Mouse (Mus musculus): ENCODE measurements at regions not wholly inside any gene's neighbourhood (a gene's known extent, or its start where the extent isn't known, plus 50 kb on each side); places are given as distances from the start of the nearest gene placed in this dataset.
A peak's percentile ranks its signal among the peaks of the same experiment; 100 is the strongest.

DNA sequence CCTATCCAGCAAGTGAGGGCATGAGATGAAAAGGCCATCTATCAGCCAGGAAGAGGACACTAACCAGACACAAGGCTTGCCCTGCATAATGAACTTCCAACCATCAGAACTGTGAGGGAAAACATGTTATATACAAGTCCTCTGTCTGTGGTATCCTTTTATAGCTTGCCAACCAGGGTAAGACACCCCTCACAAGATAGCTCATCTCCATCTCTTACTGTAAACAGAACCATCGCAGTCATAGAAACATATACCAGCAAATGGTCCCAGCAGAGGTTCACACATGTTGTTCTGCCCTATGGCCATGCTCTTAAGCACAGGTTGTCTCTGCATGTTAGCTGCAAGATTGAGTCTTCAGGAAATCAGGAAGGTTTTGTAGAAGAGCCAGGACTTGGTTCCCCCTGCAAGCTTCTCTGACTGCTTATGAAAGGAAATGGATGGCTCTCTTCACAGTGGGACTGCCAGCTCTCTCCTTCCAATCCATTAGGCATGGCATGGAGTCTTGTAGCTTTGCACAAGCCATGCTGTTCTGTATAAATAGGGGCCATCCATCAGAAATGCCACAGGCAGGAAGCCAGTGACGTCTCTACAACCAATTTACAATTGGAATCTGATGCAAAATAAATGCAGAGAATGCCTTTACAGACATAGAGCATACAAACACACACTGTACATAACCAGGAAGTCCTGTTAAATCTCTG, 1514.0 kb upstream of the Lrrc6 start:
- dilution Hi-C loops (cut with MboI; ENCODE audit: extremely low pct_ligation_motif_present, extremely low pct_unique_long_range_greater_than_20kb, low sequenced_read_pairs), result no loop called here

DNA sequence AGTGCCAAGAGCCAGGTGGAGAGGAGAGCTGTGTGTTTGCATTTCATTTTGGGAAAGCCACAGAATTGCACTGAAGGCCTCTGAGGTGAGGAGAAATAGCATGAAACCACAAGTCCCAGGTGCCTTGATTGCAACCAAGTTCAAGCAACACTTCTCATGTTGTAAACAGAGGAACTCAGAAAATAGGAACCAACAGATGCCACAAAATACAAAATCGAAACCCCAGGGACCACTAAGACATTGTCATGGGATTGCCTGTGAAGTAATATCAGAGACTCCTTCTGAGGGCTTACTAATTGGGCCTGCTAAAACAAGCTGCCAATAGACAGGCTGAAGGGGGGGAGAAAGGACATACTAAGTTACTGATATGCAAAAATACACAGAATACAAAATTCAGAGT, 1510.5 kb upstream of the Lrrc6 start:
- no peaks in the 10 kb centered on the region for H3K36me3 ChIP-seq (replicated peaks in 1 of 2; ENCODE audit: control insufficient read depth in 1 of 2, insufficient read depth in 1 of 2, low read length in 1 of 2)
- peak; percentile 68 for DNase-seq (ENCODE audit: extremely low read depth)
- dilution Hi-C loops (cut with MboI; ENCODE audit: extremely low pct_ligation_motif_present, extremely low pct_unique_long_range_greater_than_20kb, low sequenced_read_pairs), result no loop called here
- no peak overlapping the region for H3K9ac ChIP-seq (ENCODE audit: insufficient read depth, low read depth)
- no peak overlapping the region for H3K4me2 ChIP-seq (ENCODE audit: insufficient read depth, low read depth, poor library complexity, severe bottlenecking)
- no peaks in the 10 kb centered on the region for H3K79me2 ChIP-seq (replicated peaks; ENCODE audit: control insufficient read depth, extremely low read depth, insufficient read depth, poor library complexity, severe bottlenecking)
- in situ Hi-C loops (cut with MboI; ENCODE audit: low pct_ligation_motif_present, low pct_unique_long_range_greater_than_20kb, low sequenced_read_pairs), result no loop called here
- no peaks in the 10 kb centered on the region for H3K27me3 ChIP-seq (replicated peaks)
- TF ChIP-seq NELFE (IDR thresholded peaks at IDR 0.05; ENCODE audit: low read depth, low read length) (no peak), NRF1 (IDR thresholded peaks at IDR 0.05; ENCODE audit: low read depth, low read length) (no peak), EP300 (IDR thresholded peaks at IDR 0.05; ENCODE audit: low read length) (0 out of 2 replicates have a peak, but pooled peaks have one; percentile 21), ZKSCAN1 (IDR thresholded peaks at IDR 0.05; ENCODE audit: borderline replicate concordance, low read depth, low read length) (no peak), MXI1 (IDR thresholded peaks at IDR 0.05; ENCODE audit: low read depth, low read length) (no peak), MAFK (IDR thresholded peaks at IDR 0.05; ENCODE audit: insufficient replicate concordance, low read length) (peak; percentile 65)
- no peaks in the 10 kb centered on the region for H3K9me3 ChIP-seq (replicated peaks; ENCODE audit: low read length)
- H3K27ac ChIP-seq (ENCODE audit: insufficient read depth, low read depth), result no peak overlapping the region
- peaks cover 0 to 14% of the 10 kb centered on the region in 2 experiments; a peak in 2 of 4 replicates for H3K4me1 ChIP-seq (ENCODE audit: control insufficient read depth in 1 of 2, insufficient read depth in 2 of 2)
- no peak overlapping the region for H3K4me3 ChIP-seq (replicated peaks in 1 of 3; ENCODE audit: low read depth in 2 of 3, low read length in 2 of 3, poor library complexity in 1 of 3)

More for the DNA sequence above, 1514.0 kb upstream of the Lrrc6 start:
- H3K27ac ChIP-seq (ENCODE audit: insufficient read depth, low read depth), result no peak overlapping the region
- TF ChIP-seq TBP (conservative IDR thresholded peaks at IDR 0.05; ENCODE audit: low read depth, low read length) (no peak), MAX (IDR thresholded peaks at IDR 0.05; ENCODE audit: low read length) (no peak), TCF12 (IDR thresholded peaks at IDR 0.05; ENCODE audit: low read depth, low read length) (no peak), IRF4 (IDR thresholded peaks at IDR 0.05; ENCODE audit: low read depth, low read length) (no peak), NELFE (IDR thresholded peaks at IDR 0.05; ENCODE audit: low read depth, low read length) (no peak), RAD21 (IDR thresholded peaks at IDR 0.05; ENCODE audit: low read depth, low read length) (no peak), POLR2AphosphoS2 (IDR thresholded peaks at IDR 0.05; ENCODE audit: low read depth, low read length) (no peak), PAX5 (IDR thresholded peaks at IDR 0.05; ENCODE audit: low read length) (no peak)
- H3K9ac ChIP-seq (ENCODE audit: insufficient read depth, low read depth), result no peak overlapping the region
- no peaks in the 10 kb centered on the region for H3K9me3 ChIP-seq (replicated peaks; ENCODE audit: low read length)
- no peaks in the 10 kb centered on the region for H3K36me3 ChIP-seq (replicated peaks in 1 of 2; ENCODE audit: control insufficient read depth in 1 of 2, insufficient read depth in 1 of 2, low read length in 1 of 2)
- H3K79me2 ChIP-seq (replicated peaks; ENCODE audit: control insufficient read depth, extremely low read depth, insufficient read depth, poor library complexity, severe bottlenecking), result no peaks in the 10 kb centered on the region
- peaks cover 0 to 14% of the 10 kb centered on the region in 2 experiments; a peak in 2 of 4 replicates for H3K4me1 ChIP-seq (ENCODE audit: control insufficient read depth in 1 of 2, insufficient read depth in 2 of 2)
- no peak overlapping the region for H3K4me2 ChIP-seq (ENCODE audit: insufficient read depth, low read depth, poor library complexity, severe bottlenecking)
- in situ Hi-C loops (cut with MboI; ENCODE audit: low pct_ligation_motif_present, low pct_unique_long_range_greater_than_20kb, low sequenced_read_pairs), result no loop called here
- H3K27me3 ChIP-seq (replicated peaks), result no peaks in the 10 kb centered on the region
- DNase-seq (ENCODE audit: extremely low read depth), result no peak
- no peak overlapping the region for H3K4me3 ChIP-seq (replicated peaks in 1 of 3; ENCODE audit: low read depth in 2 of 3, low read length in 2 of 3, poor library complexity in 1 of 3)

DNA sequence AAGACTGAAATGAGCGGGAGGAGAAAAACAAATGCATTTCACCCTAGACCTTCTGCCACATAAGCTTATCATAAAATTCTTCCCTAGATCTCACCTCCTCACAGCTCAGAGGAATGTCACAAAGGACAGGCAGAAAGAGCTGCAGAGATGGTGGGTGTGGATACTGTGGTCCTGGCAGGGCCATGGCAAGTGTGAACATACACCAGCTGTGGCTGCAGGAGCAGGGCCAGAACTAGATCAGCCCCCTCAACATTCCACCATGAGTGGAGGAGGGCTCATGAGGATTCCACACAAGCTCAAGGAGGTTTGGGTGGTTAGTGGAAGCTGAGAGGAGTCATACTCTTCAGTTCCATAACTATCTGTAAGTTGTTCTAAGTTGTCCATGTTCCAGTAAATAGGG, 1509.5 kb upstream of the Lrrc6 start:
- H3K4me3 ChIP-seq (replicated peaks in 1 of 3; ENCODE audit: low read depth in 2 of 3, low read length in 2 of 3, poor library complexity in 1 of 3), result no peak overlapping the region
- H3K27me3 ChIP-seq (replicated peaks), result no peaks in the 10 kb centered on the region
- H3K9ac ChIP-seq (ENCODE audit: insufficient read depth, low read depth), result no peak overlapping the region
- peaks cover 0 to 14% of the 10 kb centered on the region in 2 experiments; a peak in 2 of 4 replicates for H3K4me1 ChIP-seq (ENCODE audit: control insufficient read depth in 1 of 2, insufficient read depth in 2 of 2)
- H3K79me2 ChIP-seq (replicated peaks; ENCODE audit: control insufficient read depth, extremely low read depth, insufficient read depth, poor library complexity, severe bottlenecking), result no peaks in the 10 kb centered on the region
- in situ Hi-C loops (cut with MboI; ENCODE audit: low pct_ligation_motif_present, low pct_unique_long_range_greater_than_20kb, low sequenced_read_pairs) (no loop called here), dilution Hi-C loops (cut with MboI; ENCODE audit: extremely low pct_ligation_motif_present, extremely low pct_unique_long_range_greater_than_20kb, low sequenced_read_pairs) (no loop called here)
- H3K36me3 ChIP-seq (replicated peaks in 1 of 2; ENCODE audit: control insufficient read depth in 1 of 2, insufficient read depth in 1 of 2, low read length in 1 of 2), result no peaks in the 10 kb centered on the region
- no peaks in the 10 kb centered on the region for H3K9me3 ChIP-seq (replicated peaks; ENCODE audit: low read length)
- no peak overlapping the region for H3K4me2 ChIP-seq (ENCODE audit: insufficient read depth, low read depth, poor library complexity, severe bottlenecking)
- TF ChIP-seq CHD2 (IDR thresholded peaks at IDR 0.05; ENCODE audit: low read length), result no peak
- TF ChIP-seq HCFC1 (IDR thresholded peaks at IDR 0.05; ENCODE audit: low read depth, low read length), result no peak
- TF ChIP-seq BHLHE40 (IDR thresholded peaks at IDR 0.05; ENCODE audit: low read depth, low read length), result no peak
- no peak for TF ChIP-seq MYC (IDR thresholded peaks at IDR 0.05; ENCODE audit: low read depth, low read length)
- TF ChIP-seq MEF2A (IDR thresholded peaks at IDR 0.05; ENCODE audit: borderline replicate concordance, low read depth, low read length), result no peak
- no peak for TF ChIP-seq SIN3A (IDR thresholded peaks at IDR 0.05; ENCODE audit: low read length)
- no peak for TF ChIP-seq POLR2AphosphoS2 (IDR thresholded peaks at IDR 0.05; ENCODE audit: low read depth, low read length)
- no peak for TF ChIP-seq IRF4 (IDR thresholded peaks at IDR 0.05; ENCODE audit: low read depth, low read length)
- TF ChIP-seq PAX5 (IDR thresholded peaks at IDR 0.05; ENCODE audit: low read length), result no peak
- TF ChIP-seq ZNF384 (IDR thresholded peaks at IDR 0.05; ENCODE audit: low read depth, low read length), result no peak
- no peak overlapping the region for H3K27ac ChIP-seq (ENCODE audit: insufficient read depth, low read depth)
- DNase-seq (ENCODE audit: extremely low read depth), result no peak

All from CH12.LX (cell line).